In the genomic region with DNA sequence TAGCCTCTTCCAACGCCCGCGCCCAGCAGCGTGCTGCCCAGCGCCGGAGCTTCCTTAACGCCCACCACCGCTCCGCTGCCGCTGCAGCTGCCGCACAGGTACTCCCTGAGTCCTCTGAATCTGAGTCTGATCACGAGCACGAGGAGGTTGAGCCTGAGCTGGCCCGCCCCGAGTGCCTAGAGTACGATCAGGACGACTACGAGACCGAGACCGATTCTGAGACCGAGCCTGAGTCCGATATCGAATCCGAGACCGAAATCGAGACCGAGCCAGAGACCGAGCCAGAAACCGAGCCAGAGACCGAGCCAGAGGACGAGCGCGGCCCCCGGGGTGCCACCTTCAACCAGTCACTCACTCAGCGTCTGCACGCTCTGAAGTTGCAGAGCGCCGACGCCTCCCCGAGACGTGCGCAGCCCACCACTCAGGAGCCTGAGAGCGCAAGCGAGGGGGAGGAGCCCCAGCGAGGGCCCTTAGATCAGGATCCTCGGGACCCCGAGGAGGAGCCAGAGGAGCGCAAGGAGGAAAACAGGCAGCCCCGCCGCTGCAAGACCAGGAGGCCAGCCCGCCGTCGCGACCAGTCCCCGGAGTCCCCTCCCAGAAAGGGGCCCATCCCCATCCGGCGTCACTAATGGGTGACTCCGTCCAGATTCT, we compare ENCODE assay signal across 9 mouse cellular contexts. TPM values are rescaled to one million over a fixed set of nuclear protein-coding genes. Genes with fewer than 3 reads are reported as not detected.
DNase-seq lines count a peak whose midpoint lies in the region; ATAC-seq and TF ChIP-seq lines count a peak whose summit lies in the region.
"Had no signal": no experiment of that assay in that cellular context is flagged by ENCODE, and none has a peak within 500 bp of the region (broad histone marks: within the 10 kb centered on the region; RNA-seq: fewer than 3 reads in every experiment).

No protein-coding gene starts in this region.

- ATAC-seq in heart, embryonic 16.5 days (replicated peaks; ENCODE audit: extremely low read depth, insufficient read depth, low FRiP score), result no peak
- ATAC-seq in embryonic facial prominence, embryonic 11.5 days (replicated peaks; ENCODE audit: insufficient number of reproducible peaks, low FRiP score, low TSS enrichment, low read depth), result no peak
- ATAC-seq in intestine, embryonic 15.5 days, result no peak; the same call in 1 of the 2 replicates
- ATAC-seq in neural tube, embryonic 11.5 days (ENCODE audit: insufficient read depth, low FRiP score, low TSS enrichment), result peak; percentile 49; the same call in 1 of the 2 replicates

- H3K27ac ChIP-seq in heart, embryonic 16.5 days (ENCODE audit: low read length), result no peak overlapping the region
- H3K27ac ChIP-seq in heart, adult 2 months, result no peak overlapping the region
- H3K27ac ChIP-seq in embryonic facial prominence, embryonic 11.5 days (replicated peaks; ENCODE audit: low read depth, low read length), result no peak overlapping the region
- peak overlapping the region; percentile 1; the same call in 1 of the 2 replicates for H3K27ac ChIP-seq in intestine, embryonic 15.5 days
- 0 out of 2 replicates have a peak overlapping the region, but pooled peaks have one; percentile 0 for H3K27ac ChIP-seq in neural tube, embryonic 11.5 days (ENCODE audit: low read depth, low read length)

- peak overlapping the region; percentile 49 for H3K4me2 ChIP-seq in heart, embryonic 16.5 days (ENCODE audit: low read depth, low read length)
- peak overlapping the region; percentile 55 for H3K4me2 ChIP-seq in embryonic facial prominence, embryonic 11.5 days (ENCODE audit: low read depth, low read length)
- peak overlapping the region; percentile 61 for H3K4me2 ChIP-seq in intestine, embryonic 15.5 days (replicated peaks)
- H3K4me2 ChIP-seq in neural tube, embryonic 11.5 days (ENCODE audit: low read depth), result peak overlapping the region; percentile 55

- peak overlapping the region; percentile 37 for H3K4me3 ChIP-seq in heart, embryonic 16.5 days (ENCODE audit: low read length)
- H3K4me3 ChIP-seq in heart, adult 2 months, result no peak overlapping the region
- peak overlapping the region; percentile 30 for H3K4me3 ChIP-seq in embryonic facial prominence, embryonic 11.5 days (ENCODE audit: low read depth, low read length)
- H3K4me3 ChIP-seq in intestine, embryonic 15.5 days (replicated peaks), result peak overlapping the region; percentile 26
- peak overlapping the region; percentile 33 for H3K4me3 ChIP-seq in neural tube, embryonic 11.5 days (ENCODE audit: low read depth, low read length)

- H3K79me2 ChIP-seq in heart, adult 2 months (replicated peaks; ENCODE audit: control insufficient read depth, insufficient read depth, low read length), result no peaks in the 10 kb centered on the region

- DNase-seq in heart, adult 2 months, result no peak
- peak; percentile 58 for DNase-seq in embryonic facial prominence, embryonic 11.5 days (ENCODE audit: low spot score)
- DNase-seq in neural tube, embryonic 11.5 days (ENCODE audit: low spot score), result peak; percentile 55
- no peak for DNase-seq in layer of hippocampus, adult 11-12 months (ENCODE audit: low spot score)
- DNase-seq in thymus, adult 18-20 months, result no peak
- DNase-seq in lung, adult 18-20 months, result no peak
- DNase-seq: cerebellum, postnatal 10 days had no signal

- H3K9me3 ChIP-seq in heart, embryonic 16.5 days (replicated peaks; ENCODE audit: control insufficient read depth, low read length), result peaks cover 21% of the 10 kb centered on the region
- no peaks in the 10 kb centered on the region for H3K9me3 ChIP-seq in embryonic facial prominence, embryonic 11.5 days (replicated peaks; ENCODE audit: control insufficient read depth, low read length)
- peaks cover 16% of the 10 kb centered on the region for H3K9me3 ChIP-seq in intestine, embryonic 15.5 days
- peaks cover 18% of the 10 kb centered on the region for H3K9me3 ChIP-seq in neural tube, embryonic 11.5 days (ENCODE audit: control insufficient read depth, low read length)

- TF ChIP-seq POLR2A in heart, adult 2 months (IDR thresholded peaks at IDR 0.05; ENCODE audit: insufficient read depth, low read depth, low read length), result no peak

- TF ChIP-seq EP300 in heart, adult 2 months (IDR thresholded peaks at IDR 0.05; ENCODE audit: insufficient read depth, low read depth, low read length), result no peak

- no peaks in the 10 kb centered on the region for H3K4me1 ChIP-seq in heart, embryonic 16.5 days (ENCODE audit: control insufficient read depth, insufficient read depth, low read length)
- H3K4me1 ChIP-seq in heart, adult 2 months (ENCODE audit: control insufficient read depth, insufficient read depth, low read length), result no peaks in the 10 kb centered on the region
- no peaks in the 10 kb centered on the region for H3K4me1 ChIP-seq in embryonic facial prominence, embryonic 11.5 days (ENCODE audit: control insufficient read depth, insufficient read depth, low read length)
- H3K4me1 ChIP-seq in intestine, embryonic 15.5 days (replicated peaks), result 0 out of 2 replicates have a peak, but pooled peaks cover 3% of the 10 kb centered on the region
- no peaks in the 10 kb centered on the region for H3K4me1 ChIP-seq in neural tube, embryonic 11.5 days (ENCODE audit: control insufficient read depth, insufficient read depth, low read length)

- TF ChIP-seq CTCF in heart, adult 2 months (IDR thresholded peaks at IDR 0.05), result no peak

- intact Hi-C loops in heart, adult 2 months (cut with DNase I), result loop anchor here (5.0 to 10.0 kb wide), 2 partner anchors 170 to 698 kb away; partner anchors contain the start of gene Npepl1

- H3K27me3 ChIP-seq in heart, embryonic 16.5 days (ENCODE audit: control insufficient read depth, insufficient read depth, low read length), result peaks cover 38% of the 10 kb centered on the region
- H3K27me3 ChIP-seq in heart, adult 2 months (ENCODE audit: control insufficient read depth, insufficient read depth, low read length), result peaks cover 1% of the 10 kb centered on the region; the same call in 1 of the 2 replicates
- peaks cover 31% of the 10 kb centered on the region for H3K27me3 ChIP-seq in embryonic facial prominence, embryonic 11.5 days (ENCODE audit: control insufficient read depth, insufficient read depth, low read length)
- peaks cover 38% of the 10 kb centered on the region for H3K27me3 ChIP-seq in intestine, embryonic 15.5 days (replicated peaks)
- peaks cover 32% of the 10 kb centered on the region for H3K27me3 ChIP-seq in neural tube, embryonic 11.5 days (ENCODE audit: control insufficient read depth, insufficient read depth, low read length)

- H3K36me3 ChIP-seq in heart, embryonic 16.5 days (ENCODE audit: control insufficient read depth, insufficient read depth), result peaks cover 48% of the 10 kb centered on the region
- no peaks in the 10 kb centered on the region for H3K36me3 ChIP-seq in heart, adult 2 months (ENCODE audit: control insufficient read depth, insufficient read depth, low read length)
- H3K36me3 ChIP-seq in embryonic facial prominence, embryonic 11.5 days (replicated peaks; ENCODE audit: control insufficient read depth, insufficient read depth, low read depth, low read length), result peaks cover 28% of the 10 kb centered on the region
- peaks cover 38% of the 10 kb centered on the region for H3K36me3 ChIP-seq in intestine, embryonic 15.5 days
- peaks cover 29% of the 10 kb centered on the region for H3K36me3 ChIP-seq in neural tube, embryonic 11.5 days (ENCODE audit: control insufficient read depth, insufficient read depth, low read length)

- WGBS in heart, embryonic 16.5 days, result 51% methylated on average over 57 of the region's 58 CpGs
- 53% methylated on average over 58 of the region's 58 CpGs for WGBS in heart, adult 2 months
- WGBS in embryonic facial prominence, embryonic 11.5 days, result 55% methylated on average over 58 of the region's 58 CpGs
- WGBS in intestine, embryonic 15.5 days, result 46% methylated on average over 58 of the region's 58 CpGs
- 43% methylated on average over 55 of the region's 58 CpGs for WGBS in neural tube, embryonic 11.5 days

- no peak overlapping the region for H3K9ac ChIP-seq in heart, embryonic 16.5 days (ENCODE audit: low read length)
- H3K9ac ChIP-seq in heart, adult 2 months (ENCODE audit: low read depth, low read length), result no peak overlapping the region
- H3K9ac ChIP-seq in embryonic facial prominence, embryonic 11.5 days (replicated peaks; ENCODE audit: low read length), result no peak overlapping the region
- H3K9ac ChIP-seq in intestine, embryonic 15.5 days, result no peak overlapping the region
- H3K9ac ChIP-seq in neural tube, embryonic 11.5 days (ENCODE audit: low read length), result peak overlapping the region; percentile 23

RNA-seq across cellular contexts. Expression of gene Gnas, which starts 0.8 kb away (rescaled TPM):
- polyA plus RNA-seq in heart, embryonic 16.5 days (2015; fragmentation: Nextera tagmentation; extraction: Ambion mirVana), result 1,284 and 1,464 TPM in 2 replicates
- total RNA-seq in heart, adult 2 months (2021), result 1,000 to 10,000 TPM; 1,140 to 1,235 TPM
- polyA plus RNA-seq in heart, adult 2 months (2012; rRNA removed), result 1,079 and 1,189 TPM in 2 replicates
- 1,377 and 1,397 TPM in 2 replicates for polyA plus RNA-seq in embryonic facial prominence, embryonic 11.5 days (2014; fragmentation: Nextera tagmentation; extraction: Ambion mirVana)
- polyA plus RNA-seq in intestine, embryonic 15.5 days (2015; fragmentation: Nextera tagmentation; extraction: Ambion mirVana), result 1,496 and 1,641 TPM in 2 replicates
- 1,351 and 1,381 TPM in 2 replicates for polyA plus RNA-seq in neural tube, embryonic 11.5 days (2014; fragmentation: Nextera tagmentation; extraction: Ambion mirVana)

Comparison
In these comparisons a context has a peak if more than half of its experiments do, and no peak if none do; other contexts are left out.
1. H3K27ac ChIP-seq: peak in intestine, embryonic 15.5 days (single experiment) and neural tube, embryonic 11.5 days (single experiment); none in heart, embryonic 16.5 days (single experiment), heart, adult 2 months (single experiment) and embryonic facial prominence, embryonic 11.5 days (single experiment).
2. DNase-seq: peak in embryonic facial prominence, embryonic 11.5 days (single experiment) and neural tube, embryonic 11.5 days (single experiment); none in heart, adult 2 months (0 of 2), layer of hippocampus, adult 11-12 months (single experiment), thymus, adult 18-20 months (0 of 2) and lung, adult 18-20 months (0 of 2).
3. Peak in every context shown above with its lines, with median percentiles within 50 percentile points of each other: H3K4me2 ChIP-seq.